Mouse (Mus musculus) stomach, postnatal 0 days (tissue): ENCODE measurements around the gene Akr1c14. TPM values are rescaled to one million over a fixed set of nuclear protein-coding genes. Genes with fewer than 3 reads are reported as not detected.
A peak's percentile ranks its signal among the peaks of the same experiment; 100 is the strongest.

ENCODE experiments used
- ATAC-seq: fragments of 200-750 bp; cut with Nextera tagmentation; 2 replicates; pipeline ENCODE4 v1.8.0; 2017; ENCODE audit not compliant: low FRiP score, low TSS enrichment
- DNase-seq: peaks from one replicate; pipeline ENCODE4 v3.0.0-alpha.2; 2016; ENCODE audit warnings: low spot score
- H3K27ac ChIP-seq: fragments of 300-500 bp; sonication (generic); replicated peaks from 2 replicates; pipeline ENCODE4 v1.5.1; 2014; ENCODE audit warnings: mild to moderate bottlenecking, control low read depth
- H3K27me3 ChIP-seq: fragments of 300-500 bp; sonication (generic); 2 replicates; pipeline ENCODE4 v1.6.1; 2014; ENCODE audit warnings: low read length; ENCODE audit not compliant: control insufficient read depth, insufficient read depth
- H3K36me3 ChIP-seq: fragments of 300-500 bp; sonication (generic); 2 replicates; pipeline ENCODE4 v1.6.1; 2014; ENCODE audit warnings: low read length, mixed read lengths; ENCODE audit not compliant: control insufficient read depth, insufficient read depth
- H3K4me1 ChIP-seq: fragments of 300-500 bp; sonication (generic); replicated peaks from 2 replicates; pipeline ENCODE4 v1.6.1; 2014; ENCODE audit warnings: antibody characterized with exemption; ENCODE audit not compliant: control insufficient read depth, insufficient read depth
- H3K4me2 ChIP-seq: fragments of 300-500 bp; sonication (generic); replicated peaks from 2 replicates; pipeline ENCODE4 v1.6.1; 2014; ENCODE audit warnings: low read depth, mild to moderate bottlenecking, control low read depth, moderate library complexity
- H3K4me3 ChIP-seq: fragments of 300-500 bp; sonication (generic); 2 replicates; pipeline ENCODE4 v1.5.1; 2014; ENCODE audit warnings: low read depth, low read length, control low read depth
- H3K9ac ChIP-seq: fragments of 300-500 bp; sonication (generic); 2 replicates; pipeline ENCODE4 v1.6.1; 2014; ENCODE audit warnings: mild to moderate bottlenecking, low read length, control low read depth, mixed read lengths
- H3K9me3 ChIP-seq: fragments of 300-500 bp; sonication (generic); 2 replicates; pipeline ENCODE4 v1.6.1; 2016; ENCODE audit warnings: low read length; ENCODE audit not compliant: control insufficient read depth
- CTCF ChIP-seq: IDR thresholded peaks from 2 replicates; pipeline ENCODE4 v1.5.1; 2016; ENCODE audit warnings: antibody characterized with exemption, low read depth, mild to moderate bottlenecking, moderate library complexity
- EP300 ChIP-seq: optimal IDR thresholded peaks from 2 replicates; pipeline ENCODE3; 2016; ENCODE audit warnings: antibody characterized with exemption
- WGBS: fragments of 180-500 bp; shearing (Covaris S2); extraction: QIAGEN DNeasy Blood & Tissue Kit; methylation state at CpG from one replicate; pipeline ENCODE4 v1.1.7; 2014; 5-methylcytosine and 5-hydroxymethylcytosine counted together
- polyA plus RNA-seq: library from polyadenylated mRNA; unstranded; fragments of >200 nt; fragmentation: Nextera tagmentation; extraction: Ambion mirVana; gene quantifications from 2 replicates; pipeline ENCODE4 v1.2.1, GENCODE M21; 2015

Gene Akr1c14
- 8.9 and 11.2 TPM in 2 replicates for polyA plus RNA-seq

- DNase-seq (peak; percentile 17), ATAC-seq (peak; percentile 84; the same call in 1 of the 2 replicates)
- H3K27ac ChIP-seq = no peak within 1 kb of the TSS
- no peak within 1 kb of the TSS for H3K9ac ChIP-seq
- H3K36me3 ChIP-seq = no peaks in the 10 kb centered on the region
- 31% methylated on average over 2 of the region's 2 CpGs for WGBS
- TF ChIP-seq CTCF (no peak), EP300 (no peak)
- no peaks in the 10 kb centered on the region for H3K9me3 ChIP-seq
- H3K27me3 ChIP-seq = no peaks in the 10 kb centered on the region
- no peaks in the 10 kb centered on the region for H3K4me1 ChIP-seq
- no peak within 1 kb of the TSS for H3K4me2 ChIP-seq
- no peak within 1 kb of the TSS for H3K4me3 ChIP-seq
Measured at GRCm38 (mm10) chr13:4048719-4049118, at the start of gene Akr1c14. Gene Akr1c14 (plus strand): TSS chr13:4049011.

- Histone ChIP-seq H3K9me3 (no peaks in the 10 kb centered on the region), H3K4me1 (no peaks in the 10 kb centered on the region), H3K4me3 (no peak overlapping the region), H3K4me2 (no peak overlapping the region), H3K9ac (no peak overlapping the region), H3K36me3 (no peaks in the 10 kb centered on the region), H3K27ac (no peak overlapping the region), H3K27me3 (no peaks in the 10 kb centered on the region)
- WGBS = 10% methylated on average over 3 of the region's 3 CpGs
- ATAC-seq (peak; percentile 56; the same call in 1 of the 2 replicates), DNase-seq (peak; percentile 76)
- peak; percentile 86 for TF ChIP-seq CTCF
- TF ChIP-seq EP300 = no peak
Measured at GRCm38 (mm10) chr13:4001687-4002086, 47.1 kb upstream of the Akr1c14 start.

- Histone ChIP-seq H3K27me3 (no peaks in the 10 kb centered on the region), H3K4me2 (no peak overlapping the region), H3K4me1 (no peaks in the 10 kb centered on the region), H3K9me3 (no peaks in the 10 kb centered on the region), H3K27ac (no peak overlapping the region), H3K4me3 (no peak overlapping the region), H3K9ac (no peak overlapping the region), H3K36me3 (no peaks in the 10 kb centered on the region)
- TF ChIP-seq CTCF = no peak
- TF ChIP-seq EP300 = no peak
- ATAC-seq = no peak
- DNase-seq = no peak
- WGBS = 74% methylated on average over 4 of the region's 4 CpGs
Measured at GRCm38 (mm10) chr13:4010784-4011183, 38.0 kb upstream of the Akr1c14 start.

GRCm38 (mm10) chr13:4013811-4014210, 35.0 kb upstream of the Akr1c14 start:
- no peak for ATAC-seq
- Histone ChIP-seq H3K4me3 (no peak overlapping the region), H3K27me3 (no peaks in the 10 kb centered on the region), H3K27ac (no peak overlapping the region), H3K9me3 (no peaks in the 10 kb centered on the region), H3K36me3 (no peaks in the 10 kb centered on the region), H3K4me1 (no peaks in the 10 kb centered on the region), H3K9ac (no peak overlapping the region), H3K4me2 (no peak overlapping the region)
- DNase-seq = no peak
- TF ChIP-seq EP300 = no peak
- TF ChIP-seq CTCF = peak; percentile 63

GRCm38 (mm10) chr13:4029897-4030296, 18.9 kb upstream of the Akr1c14 start:
- no peak overlapping the region for H3K9ac ChIP-seq
- ATAC-seq (no peak), DNase-seq (no peak)
- WGBS = 33% methylated on average over 2 of the region's 2 CpGs
- no peaks in the 10 kb centered on the region for H3K4me1 ChIP-seq
- no peaks in the 10 kb centered on the region for H3K9me3 ChIP-seq
- no peak for TF ChIP-seq CTCF
- no peak for TF ChIP-seq EP300
- H3K27ac ChIP-seq = no peak overlapping the region
- H3K36me3 ChIP-seq = no peaks in the 10 kb centered on the region
- H3K27me3 ChIP-seq = no peaks in the 10 kb centered on the region
- no peak overlapping the region for H3K4me2 ChIP-seq
- H3K4me3 ChIP-seq = no peak overlapping the region

GRCm38 (mm10) chr13:4032512-4032911, 16.3 kb upstream of the Akr1c14 start:
- Histone ChIP-seq H3K4me1 (no peaks in the 10 kb centered on the region), H3K4me2 (no peak overlapping the region), H3K9ac (no peak overlapping the region), H3K27me3 (no peaks in the 10 kb centered on the region), H3K27ac (no peak overlapping the region), H3K4me3 (no peak overlapping the region), H3K9me3 (no peaks in the 10 kb centered on the region), H3K36me3 (no peaks in the 10 kb centered on the region)
- no peak for TF ChIP-seq EP300
- TF ChIP-seq CTCF = no peak
- ATAC-seq (0 out of 2 replicates have a peak, but pooled peaks have one; percentile 64), DNase-seq (peak; percentile 36)
- WGBS = 41% methylated on average over 3 of the region's 3 CpGs
